Mouse (Mus musculus) adipocyte (in vitro differentiated cells): ENCODE measurements around the gene Lhfpl2.

Experiments used
- DNase-seq: peaks from one replicate; pipeline ENCODE4 v3.0.0-alpha.2; 2016; ENCODE audit warnings: low spot score

Lhfpl2 gene

DNA sequence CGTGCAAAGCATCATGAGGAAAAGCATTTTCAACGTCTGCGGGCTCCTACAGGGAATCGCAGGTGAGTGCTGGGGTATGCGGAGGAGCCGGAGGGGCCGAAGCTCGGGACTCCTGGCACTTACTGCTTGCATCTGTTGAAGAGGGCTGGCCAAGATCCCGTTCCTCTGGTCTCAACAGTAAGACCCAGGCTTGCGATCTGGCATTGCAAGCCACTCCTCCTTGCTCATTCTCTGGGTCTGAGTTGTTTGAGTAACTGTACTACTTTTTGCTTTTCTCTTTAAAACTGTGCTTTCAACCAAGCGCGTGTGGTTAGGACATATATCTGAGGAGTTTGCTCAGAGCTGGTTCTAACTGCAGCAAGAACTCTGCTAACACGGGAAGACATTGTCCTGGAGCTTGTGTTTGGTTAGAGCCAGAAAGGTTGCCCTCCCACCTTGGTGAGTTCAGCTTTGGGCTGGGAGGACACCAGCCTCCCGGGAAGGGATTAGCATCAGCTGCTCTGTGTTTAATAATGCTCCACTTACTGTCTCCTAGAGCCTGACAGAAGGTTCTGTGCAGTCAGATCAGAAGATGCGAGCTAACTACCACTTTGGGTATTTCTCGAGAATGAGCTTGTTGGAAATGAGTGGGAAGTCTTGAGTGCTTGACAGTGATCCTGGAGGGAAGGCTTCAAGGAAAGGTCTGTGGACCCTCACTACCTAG lies 117.1 kb downstream of the Lhfpl2 start:
- DNase-seq = no peak

DNA sequence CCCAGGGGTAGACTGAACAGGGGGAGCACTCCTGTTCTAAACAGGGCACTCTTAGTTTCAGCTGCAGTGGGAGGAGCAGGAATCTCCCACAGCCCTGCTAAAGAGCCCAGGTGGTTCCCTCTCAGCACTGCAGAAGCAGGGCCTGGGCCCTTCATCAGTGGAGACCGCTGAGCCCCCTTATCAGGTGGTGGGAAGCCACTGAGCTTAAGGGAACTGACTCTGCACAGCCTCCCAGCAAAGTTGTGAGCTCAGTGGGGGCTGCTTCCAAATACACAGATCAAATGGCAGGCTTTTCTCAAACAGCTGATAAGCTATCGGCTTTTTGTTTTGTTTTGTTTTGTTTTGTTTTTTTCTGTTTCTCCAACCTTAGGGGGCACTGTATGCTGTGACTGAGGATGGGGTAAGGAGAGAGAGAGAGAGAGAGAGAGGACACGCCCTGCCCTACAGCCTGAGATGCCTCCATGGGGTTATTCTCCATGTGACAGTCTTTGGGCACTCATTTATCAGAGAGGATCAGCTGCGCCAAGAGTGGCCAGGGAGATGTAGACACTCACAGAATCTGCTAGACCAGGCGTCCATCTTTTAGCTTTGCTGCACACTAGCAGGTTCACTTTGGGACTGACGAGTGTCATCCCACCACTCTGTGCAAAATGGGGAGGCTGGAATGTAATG lies 117.9 kb downstream of the Lhfpl2 start:
- DNase-seq = no peak

DNA sequence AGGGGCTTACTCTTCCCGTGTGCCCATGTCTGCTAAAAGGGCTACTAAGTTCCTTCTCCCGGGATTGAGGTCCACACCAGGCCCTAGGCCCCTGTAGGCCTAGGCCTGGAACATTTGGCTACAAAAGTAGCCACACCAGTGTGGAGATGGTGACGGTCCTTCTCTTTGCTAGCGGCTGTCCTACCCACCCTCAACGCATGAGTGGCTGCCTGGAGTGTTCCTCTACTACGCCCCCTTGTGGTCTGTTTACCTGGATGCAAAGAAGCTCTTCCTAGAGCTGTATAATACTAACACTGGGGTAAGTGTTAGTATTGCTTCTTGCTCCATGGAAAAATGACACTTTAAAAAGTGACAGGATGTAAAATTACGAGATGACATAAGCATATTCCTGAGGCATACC lies 119.6 kb downstream of the Lhfpl2 start:
- no peak for DNase-seq

DNA sequence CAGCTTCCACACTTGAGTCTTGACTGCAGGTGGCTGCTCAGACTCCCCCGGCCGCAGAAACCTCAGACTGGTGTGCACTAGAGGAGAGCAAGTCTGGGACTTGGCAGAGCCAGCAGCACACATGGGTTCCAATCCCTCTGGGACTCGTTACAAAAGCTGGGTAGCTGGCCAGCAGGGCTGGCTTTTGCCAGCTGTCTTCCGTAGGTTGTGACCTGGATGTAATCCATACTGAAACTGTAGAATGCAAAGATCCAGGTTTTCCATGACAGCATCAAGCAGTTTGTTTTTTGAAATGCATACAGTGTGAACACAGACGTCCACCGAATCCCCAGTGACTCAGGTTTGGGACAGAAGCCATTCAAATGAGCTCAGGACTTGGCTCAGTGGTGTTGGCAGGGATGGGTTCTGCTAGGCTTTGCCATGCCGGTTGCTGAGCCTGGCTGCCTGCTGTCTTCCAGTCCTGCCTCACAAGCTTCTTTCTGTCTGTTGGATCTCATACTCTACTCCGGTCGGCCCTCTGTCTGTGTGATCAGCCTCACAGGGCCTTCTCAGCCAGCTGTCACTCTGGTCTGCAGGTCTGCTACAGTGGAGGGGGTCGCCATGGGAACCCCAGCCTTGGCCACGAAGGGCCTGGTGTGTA lies 120.9 kb downstream of the Lhfpl2 start:
- DNase-seq = peak; percentile 92

DNA sequence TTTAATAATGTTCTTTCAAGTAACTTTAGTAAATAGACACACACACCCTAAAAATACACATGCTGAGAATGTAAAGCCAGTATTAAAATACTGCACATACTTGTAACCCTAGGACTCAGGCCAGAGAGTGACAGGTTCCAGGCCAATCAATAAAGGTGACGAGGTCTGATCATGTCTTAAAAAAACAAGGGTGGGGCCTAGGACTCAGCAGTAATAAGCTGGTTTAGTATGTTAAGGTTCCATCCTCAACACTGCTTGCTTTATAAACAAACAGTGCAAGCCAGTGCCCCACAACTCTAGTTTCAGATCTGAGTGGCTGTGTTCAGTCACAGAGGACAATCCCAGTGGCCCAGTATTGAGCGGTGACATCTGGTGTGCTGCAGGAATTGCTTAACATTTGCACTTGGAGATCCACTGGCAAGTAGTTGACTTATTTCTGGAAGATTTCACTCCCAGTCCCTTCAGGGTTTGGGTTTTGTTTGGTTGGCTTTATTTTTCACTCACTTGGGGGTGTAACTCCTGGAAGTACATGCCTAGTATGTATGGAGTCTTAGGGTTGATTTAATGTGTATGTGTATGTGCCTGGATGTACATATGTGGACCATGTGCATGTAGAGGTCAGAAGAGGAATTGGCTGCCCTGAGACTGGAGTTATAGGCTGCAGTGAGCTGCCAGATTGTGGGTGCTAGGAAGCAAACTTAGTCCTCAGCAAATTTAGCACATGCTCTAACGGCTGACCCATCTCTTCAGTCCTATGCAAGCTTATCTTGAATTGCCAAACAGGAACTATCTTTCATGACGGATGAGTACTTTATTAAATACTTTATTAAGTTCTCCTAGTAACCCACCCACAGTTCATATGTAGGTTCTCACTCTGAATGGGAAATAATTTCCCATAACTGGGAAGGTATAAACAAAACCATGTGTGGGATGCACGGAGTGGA lies 123.2 kb downstream of the Lhfpl2 start:
- DNase-seq = peak; percentile 63

DNA sequence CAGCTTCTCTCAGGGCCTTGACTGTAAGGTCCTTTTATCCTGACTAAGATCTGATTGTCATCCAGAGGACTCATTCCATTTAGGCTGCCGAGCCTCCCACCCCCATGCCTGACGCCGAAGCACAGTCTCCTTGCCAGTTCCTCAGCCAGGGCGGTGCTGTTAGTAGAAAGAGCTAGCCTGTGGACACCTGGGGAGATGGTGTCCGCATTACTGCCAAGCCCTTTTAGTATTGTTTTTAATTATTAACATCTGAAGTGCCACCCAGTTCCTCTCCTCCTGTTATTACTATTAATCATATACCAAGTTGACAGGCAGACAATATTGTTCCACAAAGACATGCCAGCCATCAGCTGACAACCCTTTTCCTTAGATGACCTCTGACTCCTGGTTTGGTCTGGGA lies 124.4 kb downstream of the Lhfpl2 start:
- DNase-seq = no peak

DNA sequence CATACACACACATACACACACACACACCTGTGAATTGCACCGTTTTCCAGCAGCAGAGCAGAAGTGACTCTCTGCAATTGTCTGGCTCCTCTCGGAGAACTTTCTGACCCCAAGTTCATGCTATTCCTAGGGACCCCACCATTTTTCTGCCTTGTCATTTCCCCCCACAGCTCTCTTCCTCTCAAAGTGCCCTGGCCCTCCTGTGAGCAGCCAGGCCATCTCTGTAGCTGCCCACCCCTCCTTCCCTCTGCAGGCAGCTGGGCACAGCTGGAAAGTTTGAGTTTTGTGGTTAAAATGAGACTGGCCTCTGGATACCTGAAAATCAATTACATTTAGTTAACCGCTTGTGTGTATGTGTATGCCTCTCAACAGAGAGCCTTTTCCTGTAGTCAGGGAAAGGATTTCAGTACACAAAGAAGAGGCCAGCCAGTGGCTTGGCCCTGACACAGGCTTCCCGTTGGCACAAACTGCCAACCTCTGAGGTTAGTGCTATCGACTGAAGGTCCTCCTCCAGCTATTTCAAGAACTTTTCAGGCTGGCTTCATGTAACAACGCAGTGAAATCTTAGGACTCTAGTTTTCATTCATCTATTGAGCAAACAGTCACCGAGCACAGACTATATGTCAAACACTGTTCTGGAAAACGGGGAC lies 125.9 kb downstream of the Lhfpl2 start:
- DNase-seq = peak; percentile 47

DNA sequence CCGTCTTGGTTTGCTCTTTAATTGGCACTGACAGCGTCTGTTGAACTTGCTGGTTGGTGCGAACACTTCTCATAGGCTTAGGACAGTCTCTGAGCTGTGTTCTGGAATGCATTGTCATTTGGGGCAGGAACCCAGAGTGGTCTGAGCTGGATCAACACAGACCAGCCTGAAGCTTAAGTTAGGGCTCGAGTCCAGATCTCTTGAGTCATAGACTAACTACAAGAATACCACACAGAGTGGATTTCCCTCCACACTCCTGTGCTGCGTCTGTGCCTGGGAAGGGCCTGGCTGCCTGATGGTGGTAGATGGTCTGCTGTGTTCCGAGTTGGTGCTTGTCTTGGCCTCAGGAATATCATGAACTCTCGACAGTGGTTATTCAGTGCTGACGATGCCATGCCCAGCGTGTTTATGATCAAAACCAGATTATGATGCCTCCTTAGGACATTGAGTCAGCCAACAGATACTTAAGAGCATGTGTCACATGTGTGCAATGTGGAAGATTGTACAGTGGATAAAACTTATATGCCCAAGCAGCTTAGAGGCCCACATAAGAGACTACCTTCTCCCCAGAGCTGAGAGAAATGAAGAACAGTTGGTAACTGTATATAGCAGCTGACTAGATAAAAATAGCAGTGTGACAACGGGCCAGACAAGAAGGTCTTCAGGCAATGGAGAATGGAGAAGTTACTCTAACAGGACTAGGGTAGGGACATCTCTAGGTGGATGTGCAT lies 127.3 kb downstream of the Lhfpl2 start:
- DNase-seq = no peak

DNA sequence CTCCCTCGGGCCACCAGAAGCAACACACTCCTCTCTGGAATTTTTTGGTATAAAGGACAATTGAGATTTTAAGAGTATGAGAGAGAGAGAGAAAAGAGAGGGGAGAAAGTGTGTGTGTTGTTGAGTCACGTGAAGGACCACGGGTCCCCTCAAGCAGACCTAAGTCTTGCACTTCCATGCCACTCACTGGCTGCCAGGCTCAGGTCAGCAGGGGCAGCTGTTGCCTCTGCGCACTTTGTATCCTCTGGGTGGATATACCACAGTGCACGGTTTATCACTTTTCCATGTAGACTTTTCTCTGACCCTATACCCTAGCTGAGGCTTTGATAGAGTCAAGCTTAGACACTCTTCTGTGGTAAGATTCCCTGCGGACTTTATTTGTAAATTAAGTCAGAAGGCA lies 128.0 kb downstream of the Lhfpl2 start:
- DNase-seq = no peak

DNA sequence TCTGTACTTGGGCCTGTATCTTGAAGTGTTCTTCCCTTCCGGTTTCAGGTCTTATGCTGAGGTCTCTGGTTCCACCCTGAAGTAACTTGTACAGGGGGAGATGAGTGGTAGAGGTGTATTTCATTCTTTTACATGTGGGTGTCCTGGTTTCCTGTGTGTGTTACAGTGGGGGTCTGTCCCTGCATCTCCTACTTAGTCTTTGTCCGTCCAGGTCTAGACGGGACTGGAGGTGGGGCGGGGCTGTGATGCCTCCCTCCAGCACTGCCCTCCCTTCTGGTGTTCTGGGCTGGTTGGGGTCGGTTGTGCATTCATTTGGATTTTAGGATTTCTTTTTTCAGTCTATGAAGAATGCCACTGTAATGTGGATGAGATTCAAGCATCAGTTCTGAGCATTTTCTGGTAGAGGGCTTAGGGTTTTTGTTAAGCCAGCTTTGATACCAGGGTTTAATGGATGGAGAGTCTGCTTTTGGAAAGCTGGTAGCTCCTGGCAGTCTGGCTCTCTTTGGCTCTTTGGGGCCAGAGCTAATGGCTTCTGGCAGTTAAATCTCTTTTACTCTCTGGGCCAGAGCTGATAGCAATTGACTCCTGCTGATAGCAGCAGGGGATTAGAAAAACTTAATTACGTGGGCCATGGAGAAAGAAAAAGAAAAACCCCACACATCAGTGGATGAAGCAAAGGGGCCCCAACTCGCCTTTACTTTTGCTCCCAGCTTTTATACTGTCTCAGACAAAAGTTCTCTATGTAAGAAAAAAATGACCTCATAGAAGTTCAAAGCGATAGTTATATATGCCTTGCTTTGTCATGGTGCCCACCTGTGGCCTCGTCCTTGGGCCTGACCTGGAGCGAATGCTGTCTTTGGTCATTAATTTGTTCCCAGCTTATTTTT lies 130.8 kb downstream of the Lhfpl2 start:
- DNase-seq = no peak

DNA sequence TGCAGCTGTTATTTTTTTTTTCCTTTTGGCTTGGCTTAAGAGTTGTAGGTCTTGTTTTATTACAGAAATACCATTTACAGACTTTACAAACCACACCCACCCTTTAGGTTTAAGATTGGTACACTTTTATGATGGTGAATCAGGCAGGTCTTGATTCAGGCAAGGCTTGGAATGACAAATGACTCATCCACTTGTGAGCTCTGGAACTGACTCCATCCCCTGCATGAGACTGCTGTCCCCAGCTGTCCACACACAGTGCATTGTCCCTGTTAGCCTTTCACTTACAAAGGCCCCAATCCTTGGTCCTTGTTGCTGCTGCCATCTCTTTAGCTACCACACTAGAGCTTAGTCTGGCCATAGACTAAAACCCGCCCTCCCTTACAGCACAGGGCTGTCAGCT lies 132.8 kb downstream of the Lhfpl2 start:
- DNase-seq = no peak

DNA sequence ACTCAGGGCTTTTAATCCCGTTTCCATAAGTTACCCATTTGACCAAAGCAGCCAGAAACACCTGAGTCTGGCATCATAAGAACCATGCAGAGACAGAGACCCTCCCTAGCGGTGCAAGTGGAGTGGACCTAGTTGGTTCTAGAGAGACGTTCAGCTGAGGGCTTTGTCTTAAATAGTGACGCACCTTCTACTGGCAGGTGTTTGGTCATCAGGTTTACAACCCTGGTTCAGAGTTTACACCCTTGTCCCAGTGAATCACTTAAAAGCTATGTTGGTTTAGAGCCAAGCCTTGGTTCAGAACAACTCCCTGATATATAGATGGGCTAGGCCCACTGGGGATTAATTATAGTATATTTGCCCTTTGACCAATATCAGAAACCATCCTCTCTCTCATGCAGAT lies 135.6 kb downstream of the Lhfpl2 start:
- no peak for DNase-seq

DNA sequence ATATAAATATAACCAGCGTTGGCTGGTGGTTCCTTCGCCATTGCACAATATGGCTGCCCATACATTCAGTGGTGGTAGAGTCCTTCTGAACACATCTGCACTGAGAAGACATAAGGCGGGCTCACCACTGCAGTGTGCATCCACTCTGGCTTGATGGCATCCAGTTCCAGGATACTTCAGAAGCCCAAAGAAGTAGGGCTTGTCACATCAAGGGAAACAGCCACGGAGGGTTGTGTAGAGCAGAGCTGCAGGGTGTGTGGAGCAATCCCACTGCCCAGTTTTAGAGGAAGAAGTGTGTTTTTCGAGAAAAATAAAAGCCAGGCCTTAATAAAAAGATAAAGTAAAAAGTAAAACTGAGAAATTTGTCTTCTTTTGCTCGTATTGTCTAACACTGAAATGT lies 141.0 kb downstream of the Lhfpl2 start:
- no peak for DNase-seq

DNA sequence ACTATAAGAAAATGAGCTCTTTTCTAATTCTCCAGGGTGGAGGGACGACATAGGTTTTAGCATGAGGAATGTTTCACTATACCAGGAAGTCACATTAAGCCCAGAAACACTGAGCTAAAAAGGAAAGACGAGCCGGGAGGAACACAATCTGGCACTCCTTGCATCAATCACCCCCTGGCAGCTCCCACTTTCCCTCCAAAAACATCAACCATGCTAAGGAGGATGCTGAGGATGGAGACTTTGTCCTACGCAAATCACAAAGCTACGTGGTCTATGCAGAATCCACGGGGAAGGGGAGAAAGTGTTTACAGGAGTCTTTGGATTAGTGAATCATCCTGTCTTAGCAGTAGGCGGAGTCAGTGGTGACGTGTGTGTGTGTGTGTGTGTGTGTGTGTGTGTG lies 142.2 kb downstream of the Lhfpl2 start:
- no peak for DNase-seq

DNA sequence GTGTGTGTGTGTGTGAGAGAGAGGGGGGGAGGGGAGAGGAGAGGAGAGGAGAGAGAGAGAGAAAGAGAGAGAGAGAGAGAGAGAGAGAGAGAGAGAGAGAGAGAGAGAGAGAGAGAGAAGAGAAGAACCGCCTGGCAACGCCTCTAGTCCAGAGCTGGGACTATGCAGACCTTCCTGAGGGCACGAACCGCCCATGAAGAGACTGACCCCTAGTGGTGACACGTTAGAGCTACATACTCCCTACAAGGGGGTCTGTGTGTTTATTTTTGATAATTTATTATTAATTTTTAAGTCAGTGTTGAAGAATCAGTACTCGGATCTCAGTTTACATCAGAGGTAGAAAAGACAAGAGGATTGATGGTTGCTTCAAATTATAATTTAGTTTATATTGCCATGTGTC lies 147.6 kb downstream of the Lhfpl2 start:
- DNase-seq = peak; percentile 69

DNA sequence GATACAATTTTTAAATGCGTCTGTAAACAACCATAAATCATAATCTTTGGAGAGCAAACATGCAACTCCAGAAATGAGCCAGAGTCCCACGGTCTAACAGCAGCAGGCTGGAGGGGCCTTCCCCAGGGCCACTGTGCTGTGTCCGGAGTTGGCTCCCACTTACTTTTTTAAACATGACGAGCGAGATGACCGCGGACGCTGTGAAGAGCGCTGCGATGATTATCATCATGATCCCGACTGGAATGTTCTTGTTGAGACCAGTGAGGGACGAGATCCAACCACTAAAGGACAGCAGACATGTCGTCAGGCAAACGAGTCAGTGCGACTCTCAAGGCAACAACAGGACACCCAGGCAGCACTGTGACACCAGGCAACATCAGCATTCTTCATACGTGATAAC lies 150.4 kb downstream of the Lhfpl2 start:
- DNase-seq = no peak

DNA sequence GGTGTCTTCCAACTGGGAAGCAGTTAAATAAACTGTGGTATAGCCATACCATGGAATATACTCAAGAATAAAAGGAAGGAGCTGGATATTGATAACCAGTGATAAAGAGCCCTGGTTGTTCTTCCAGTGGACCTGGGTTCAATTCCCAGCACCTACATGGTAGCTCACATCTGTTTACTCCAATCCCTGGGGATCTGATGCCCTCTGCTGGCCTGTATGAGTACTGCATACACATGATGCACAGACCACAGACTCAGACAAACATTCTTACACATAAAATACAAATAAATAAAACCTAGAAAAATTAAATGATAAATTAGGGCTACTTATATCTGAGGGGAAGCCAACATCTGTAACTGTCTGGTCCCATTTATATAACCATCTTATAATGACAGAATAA lies 151.3 kb downstream of the Lhfpl2 start:
- no peak for DNase-seq

DNA sequence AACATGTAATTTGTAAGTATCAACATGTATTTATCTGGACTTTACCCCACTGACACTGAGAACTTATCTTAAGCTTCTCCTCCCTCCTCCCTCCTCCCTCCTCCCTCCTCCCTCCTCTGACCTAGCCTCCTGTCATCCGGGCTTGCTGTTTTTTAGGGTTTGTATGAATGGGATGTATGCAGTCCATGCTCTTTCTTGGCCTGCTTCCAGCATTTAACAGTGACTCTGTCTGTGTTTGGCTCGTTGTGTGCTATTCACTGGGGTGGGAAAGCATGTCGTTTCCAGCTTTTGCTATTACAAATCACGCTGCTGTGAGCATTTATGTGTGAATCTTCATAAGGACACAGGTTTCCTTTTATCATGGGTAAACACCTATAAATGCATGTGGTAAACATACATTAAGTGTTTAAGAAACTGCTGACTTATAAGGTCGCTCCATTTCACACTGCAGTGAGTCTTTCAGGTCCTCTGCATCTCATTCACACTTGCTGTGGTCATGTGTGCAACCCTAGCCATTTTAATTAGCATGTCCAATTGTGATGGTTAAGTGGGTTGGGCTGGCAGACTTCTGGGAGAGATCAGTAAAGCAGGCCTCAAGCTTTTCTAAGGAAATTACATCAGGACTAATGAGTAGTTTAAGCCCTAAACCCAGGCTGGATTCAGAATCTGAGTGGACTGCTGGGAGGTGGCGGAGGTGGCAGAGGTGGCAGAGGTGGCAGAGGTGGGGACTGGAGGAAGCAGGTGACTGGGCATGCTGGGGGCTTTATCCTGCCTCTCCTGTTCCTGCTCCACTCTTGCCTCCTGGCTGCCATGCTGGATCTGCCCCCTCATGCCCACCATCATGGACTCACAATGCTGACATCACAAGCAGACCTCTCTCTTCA lies 153.9 kb downstream of the Lhfpl2 start:
- no peak for DNase-seq

DNA sequence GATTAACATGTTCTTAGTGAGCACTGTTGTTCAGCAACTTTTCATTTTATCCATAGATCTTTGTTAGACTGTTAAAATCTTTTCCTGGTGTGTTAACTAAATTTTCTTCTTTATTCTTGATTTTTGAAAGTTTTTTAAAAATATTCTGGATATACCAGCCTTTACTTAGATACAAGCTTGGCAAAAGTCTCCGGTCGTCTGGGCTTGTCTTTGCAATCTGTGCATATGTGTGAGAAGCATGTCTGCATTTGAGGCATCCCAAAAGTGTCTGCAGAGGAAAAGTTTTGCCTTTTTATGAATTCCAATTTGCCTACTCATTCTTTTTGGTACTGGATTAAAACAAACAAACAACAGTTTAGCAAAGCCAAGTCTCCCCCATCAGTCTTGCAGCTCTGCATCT lies 154.6 kb downstream of the Lhfpl2 start:
- no peak for DNase-seq
